Mouse (Mus musculus) lung, postnatal 14 days (tissue): Measurements from ENCODE around the gene Coq4.
A peak's percentile ranks its signal among the peaks of the same experiment; 100 is the strongest.
"Not testable (repeated sequence)": the region's sequence is repeated elsewhere in the genome, so short reads cannot be mapped to it uniquely, and the experiment has no call there.

Experiments
- DNase-seq: peaks from one replicate; pipeline ENCODE4 v3.0.0; 2021

Coq4 gene

DNA sequence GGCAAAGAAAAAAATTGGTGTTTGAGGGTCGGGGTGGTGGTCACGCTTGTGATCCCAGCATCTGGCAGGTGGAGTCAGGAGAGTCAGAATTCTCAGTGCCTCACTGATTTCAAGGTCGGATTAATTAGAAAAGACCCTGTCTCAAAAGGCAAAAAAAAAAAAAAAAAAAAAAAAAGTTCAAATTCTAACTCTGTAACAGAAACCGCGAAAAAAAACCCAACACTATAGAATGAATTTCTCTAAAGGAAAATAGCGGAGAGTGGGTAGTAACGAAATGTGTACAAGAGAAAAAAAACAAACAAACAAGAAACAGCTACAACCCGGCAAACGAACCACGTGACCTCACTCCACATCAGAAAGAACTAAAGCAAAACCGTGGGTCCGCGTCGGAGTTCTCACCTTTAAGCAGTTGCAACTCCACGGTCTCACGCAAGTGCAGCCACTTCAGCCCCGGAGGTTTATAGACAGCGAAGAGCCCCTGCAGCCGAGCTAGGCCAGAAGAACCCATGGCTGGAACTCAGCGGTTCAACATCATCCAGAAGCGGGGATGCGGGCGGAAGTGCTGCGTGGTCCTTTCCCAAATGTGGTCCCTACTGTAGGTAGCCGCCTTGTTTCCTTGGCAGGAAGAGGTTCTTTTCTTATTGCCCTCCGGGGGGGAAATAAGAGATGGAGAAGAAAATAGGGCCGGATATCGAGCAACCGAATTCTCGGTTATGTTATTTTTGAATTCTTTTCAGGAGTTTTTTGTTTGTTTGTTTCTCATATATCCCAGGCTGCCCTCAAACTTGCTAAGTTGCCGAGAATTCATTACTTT lies at the start of gene Coq4:
TSS of gene Coq4 (plus strand) at position 390 of the 814 bp plus-strand sequence.
- peak; percentile 92 for DNase-seq

DNA sequence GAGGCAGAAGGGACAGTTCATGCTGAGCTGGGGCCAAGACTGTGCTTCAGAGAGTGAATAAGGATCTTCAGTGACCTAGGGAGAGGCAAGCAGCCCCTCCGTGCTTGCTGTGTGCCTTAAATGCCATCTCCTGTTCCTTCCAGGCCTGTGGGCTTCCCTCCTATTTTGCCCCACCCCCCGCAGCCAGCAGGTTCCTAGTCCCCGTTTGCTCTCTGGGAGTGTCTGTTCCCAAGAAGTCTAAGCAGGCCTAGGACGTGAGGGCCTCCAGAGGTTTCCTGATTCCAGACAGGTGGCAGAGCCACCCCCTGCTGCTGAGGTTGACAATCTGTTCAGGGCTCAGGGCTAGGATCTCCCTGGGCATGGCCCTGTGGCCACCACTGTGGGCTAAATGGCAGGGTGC lies 48.5 kb upstream of the Coq4 start:
- no peak for DNase-seq

DNA sequence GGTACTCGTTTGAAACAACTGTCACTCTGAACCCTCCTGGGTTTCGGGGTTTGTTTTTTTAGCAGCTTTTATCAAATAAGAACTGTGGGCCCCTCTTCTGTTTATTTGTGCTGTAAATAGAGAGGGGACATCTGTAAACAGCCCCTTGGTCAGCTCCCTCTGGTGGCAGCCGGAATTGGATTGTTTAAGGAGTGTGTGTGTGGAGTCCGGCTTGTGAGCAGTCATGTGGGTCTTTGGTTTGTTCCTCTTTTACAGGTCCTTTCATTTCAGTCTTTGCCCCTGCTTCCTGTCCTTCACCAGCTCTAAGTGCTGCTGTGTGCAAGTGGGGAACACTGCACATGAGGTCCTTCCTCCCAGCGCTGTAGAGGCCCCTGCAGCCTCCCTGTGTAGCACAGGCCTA lies 47.9 kb upstream of the Coq4 start:
- DNase-seq: no peak

DNA sequence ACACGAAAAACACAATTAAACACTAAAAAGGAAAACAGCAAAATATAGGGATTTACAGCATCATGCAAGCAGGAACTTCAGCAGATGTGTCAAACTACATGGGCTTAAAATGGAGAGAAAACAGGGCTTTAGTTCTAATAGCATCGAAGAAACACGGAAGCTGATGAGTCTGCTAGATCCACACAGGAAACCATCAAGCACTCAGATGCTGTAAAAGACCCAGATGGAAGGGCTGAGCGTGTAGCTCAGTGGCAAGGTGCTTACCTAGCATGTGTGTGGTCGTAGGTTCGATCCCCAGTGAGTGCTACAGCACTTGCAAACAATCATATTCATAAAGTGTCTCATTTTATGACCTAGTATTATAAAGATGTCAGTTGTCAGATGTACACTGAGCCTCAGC lies 46.1 kb upstream of the Coq4 start:
- no peak for DNase-seq

DNA sequence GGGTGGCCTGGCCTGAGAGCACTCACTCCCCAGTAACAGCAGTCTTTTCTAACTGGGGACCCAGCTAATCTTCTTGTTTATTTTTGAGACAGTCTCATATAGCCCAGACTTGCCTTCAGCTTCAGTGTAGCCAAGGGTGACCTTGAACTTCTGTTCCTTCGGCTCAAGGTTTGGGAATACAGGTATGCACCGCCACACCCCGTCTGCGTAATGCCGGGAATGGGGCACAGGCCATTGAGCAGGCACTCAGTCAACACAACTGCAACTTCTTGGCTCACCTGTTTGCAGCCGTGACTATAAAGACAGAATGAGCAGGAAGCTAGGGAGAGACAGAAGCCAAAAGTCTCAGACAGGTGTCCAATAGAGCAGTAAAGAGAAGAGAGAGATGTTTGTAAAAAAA lies 43.0 kb upstream of the Coq4 start:
- no peak for DNase-seq

DNA sequence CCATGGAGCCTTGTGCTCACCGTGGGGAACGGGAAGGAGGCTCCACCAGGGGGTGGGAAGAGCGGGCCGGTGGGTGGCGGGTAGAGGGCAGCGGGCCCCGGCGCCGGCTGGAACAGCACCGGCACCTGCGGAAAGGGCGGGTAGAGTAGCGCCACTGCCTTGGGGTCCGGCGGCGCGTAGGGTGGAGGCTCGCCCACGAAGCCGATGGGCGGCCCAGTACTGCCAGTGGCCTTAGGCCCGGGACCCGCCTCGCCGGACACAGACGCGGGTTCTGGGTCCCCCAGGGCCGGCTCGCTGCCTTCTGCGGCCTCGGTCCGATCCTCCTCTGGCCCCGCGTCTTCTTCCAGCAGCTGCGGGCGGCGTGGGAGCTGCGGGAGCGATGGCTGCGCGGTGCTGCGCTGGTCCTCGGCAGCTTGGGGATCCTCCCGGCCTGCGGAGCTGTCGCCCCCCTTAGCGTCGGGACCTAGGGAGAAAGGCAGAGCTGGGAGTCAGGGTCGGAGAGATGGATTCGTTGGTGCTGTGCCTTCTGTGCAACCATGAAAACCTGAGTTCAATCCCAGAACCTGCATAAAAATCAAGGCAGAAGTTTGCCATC lies 40.0 kb upstream of the Coq4 start:
- DNase-seq: no peak

DNA sequence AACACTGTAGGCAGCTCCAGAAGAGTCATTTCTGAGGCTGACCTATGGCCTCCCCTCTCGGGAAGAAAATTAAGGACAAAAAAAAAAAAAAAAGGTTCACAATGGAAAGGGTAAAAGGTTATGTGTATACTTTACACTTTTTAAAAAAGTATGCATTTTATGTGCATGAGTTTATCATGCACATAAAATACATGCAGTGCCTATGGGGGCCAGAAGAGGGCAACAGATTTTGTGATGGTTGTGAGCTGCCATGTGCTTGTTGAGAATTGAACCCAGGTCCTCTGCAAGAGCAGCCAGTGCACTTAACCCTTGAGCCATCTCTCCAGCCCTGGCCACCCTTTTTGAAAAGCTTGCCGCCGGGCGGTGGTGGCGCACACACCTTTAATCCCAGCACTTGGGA lies 39.4 kb upstream of the Coq4 start:
- DNase-seq: no peak

DNA sequence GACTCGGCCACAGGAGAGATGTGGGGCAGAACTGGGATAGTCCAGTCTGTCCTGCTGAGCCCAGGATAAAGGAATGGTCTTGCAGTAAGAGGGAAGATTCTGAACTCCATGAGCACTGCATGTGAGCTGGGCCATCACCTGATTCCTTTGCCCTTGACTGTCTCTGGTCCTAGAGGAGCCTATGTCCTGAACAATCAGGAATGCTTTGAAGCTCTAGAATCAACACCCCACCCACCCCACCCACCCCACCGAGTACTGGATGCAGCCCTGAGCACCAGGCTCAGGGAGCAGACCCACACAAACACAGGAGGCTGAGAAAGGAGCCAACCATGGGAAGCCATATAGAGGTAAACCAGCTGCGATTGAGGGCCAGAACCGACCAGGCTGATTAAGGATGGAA lies 38.8 kb upstream of the Coq4 start:
- DNase-seq: no peak

DNA sequence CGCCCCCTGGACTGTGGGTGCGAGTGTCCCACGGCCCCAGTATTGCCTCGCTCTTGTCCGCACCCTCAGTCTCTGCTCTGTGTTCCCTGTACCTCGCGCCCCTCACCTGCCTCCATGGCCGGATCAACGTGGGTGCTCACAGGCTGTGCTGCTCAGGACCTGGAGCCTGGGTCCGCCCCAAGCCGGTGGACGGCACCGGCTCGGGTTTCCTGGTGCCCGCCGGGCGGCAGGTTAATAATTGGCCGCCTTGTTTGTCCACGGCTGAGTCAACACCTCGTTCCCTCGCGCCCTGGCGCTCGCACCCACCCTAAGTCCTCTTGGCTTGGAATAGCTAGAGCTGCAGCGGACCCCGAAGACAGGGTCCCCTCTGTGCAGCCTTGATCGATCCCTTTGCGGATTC lies 35.8 kb upstream of the Coq4 start, which contains the start of gene Gm13420:
TSS of gene Gm13420 (minus strand) at position 189 of the 400 bp plus-strand sequence.
- peak; percentile 30 for DNase-seq

DNA sequence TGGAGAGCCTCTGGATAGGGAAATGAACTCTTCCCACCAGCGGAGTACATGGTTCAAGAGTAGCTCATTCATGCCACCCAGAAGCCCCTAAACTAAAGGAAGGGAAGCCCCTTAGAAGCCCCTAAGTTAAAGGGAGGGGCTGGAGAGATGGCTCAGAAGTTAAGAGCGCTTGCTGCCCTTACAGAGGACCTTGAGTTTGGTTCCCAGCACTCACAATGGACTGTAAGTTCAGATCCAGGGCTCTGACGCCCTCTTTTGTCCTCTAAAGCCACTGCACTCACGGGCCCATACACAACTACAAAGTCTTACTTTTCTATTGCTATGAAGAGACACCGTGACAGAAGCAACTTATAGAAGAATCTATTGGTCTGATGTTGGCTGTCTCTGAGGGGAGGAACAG lies 34.9 kb upstream of the Coq4 start:
- DNase-seq: no peak

DNA sequence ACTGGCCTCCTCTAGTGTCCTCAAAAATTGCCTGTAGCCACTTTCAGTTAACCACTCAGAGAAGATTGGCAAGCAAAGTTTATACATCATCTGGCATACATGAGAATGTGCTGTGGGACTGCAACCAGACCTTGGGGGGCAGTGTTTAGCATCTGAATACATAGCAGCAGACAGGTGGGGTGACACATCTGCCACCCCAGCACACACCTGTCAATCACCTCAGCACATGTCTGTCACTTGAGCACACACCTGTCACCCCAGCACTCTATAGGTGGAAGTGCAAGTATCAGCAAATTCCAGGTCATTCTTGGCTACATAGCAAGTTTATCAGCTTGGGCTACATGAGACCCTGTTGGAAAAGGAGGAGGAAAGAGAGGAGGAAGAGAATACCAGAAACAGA lies 31.6 kb upstream of the Coq4 start:
- no peak for DNase-seq

DNA sequence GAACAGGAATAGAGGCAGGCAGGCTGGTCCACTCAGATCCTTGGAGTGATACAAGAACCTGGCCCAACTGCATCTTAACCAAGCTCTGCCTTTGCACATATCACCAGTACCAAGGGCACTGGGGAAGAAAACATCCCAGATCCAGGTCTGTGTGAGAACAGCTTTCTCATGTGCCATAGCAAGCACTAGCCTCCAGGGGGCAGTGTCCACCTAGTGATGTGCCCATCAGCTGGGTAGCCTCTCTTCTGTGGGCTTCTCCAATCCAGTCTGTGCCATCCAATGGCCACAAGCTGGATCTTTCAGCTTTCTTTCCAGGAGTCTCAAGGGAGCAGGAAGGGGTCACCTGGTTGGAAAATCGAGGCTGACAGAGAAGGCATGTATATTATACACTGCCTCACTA lies 22.5 kb upstream of the Coq4 start:
- peak; percentile 78 for DNase-seq

DNA sequence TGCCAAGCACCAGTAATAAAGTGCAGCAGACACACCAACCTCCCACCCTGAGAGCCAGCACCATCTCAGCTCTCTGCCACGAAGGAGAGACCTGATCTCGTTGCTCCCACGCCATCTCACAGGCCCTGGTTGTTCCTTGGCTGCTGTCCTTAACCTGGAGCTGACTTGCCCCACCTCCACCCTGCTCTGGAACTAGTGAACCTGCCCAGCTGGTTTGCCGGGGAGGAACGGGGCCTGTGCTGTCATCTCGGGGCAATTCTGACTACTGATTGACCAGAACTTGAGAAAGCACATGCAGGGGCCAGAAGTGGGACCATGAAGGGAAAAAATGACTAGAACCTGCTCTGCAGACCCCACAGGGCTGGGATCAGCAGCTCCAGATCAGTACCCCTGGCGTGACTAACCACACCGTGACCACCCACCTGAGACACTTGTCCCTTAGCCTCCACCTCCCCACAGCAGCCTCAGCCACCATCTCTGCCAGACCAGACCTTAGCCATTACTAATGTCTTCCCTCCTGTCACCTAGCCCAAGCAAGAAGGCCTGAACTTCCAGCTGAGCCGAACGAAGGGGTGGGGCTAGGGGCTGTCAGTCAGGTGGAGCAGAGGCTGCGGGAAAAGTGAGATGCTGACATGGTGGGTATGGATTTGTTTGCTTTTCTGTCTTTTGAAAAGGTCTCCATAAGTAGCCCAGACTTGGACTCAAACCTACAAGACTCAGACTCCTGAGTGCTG lies 19.1 kb upstream of the Coq4 start:
- no peak for DNase-seq

DNA sequence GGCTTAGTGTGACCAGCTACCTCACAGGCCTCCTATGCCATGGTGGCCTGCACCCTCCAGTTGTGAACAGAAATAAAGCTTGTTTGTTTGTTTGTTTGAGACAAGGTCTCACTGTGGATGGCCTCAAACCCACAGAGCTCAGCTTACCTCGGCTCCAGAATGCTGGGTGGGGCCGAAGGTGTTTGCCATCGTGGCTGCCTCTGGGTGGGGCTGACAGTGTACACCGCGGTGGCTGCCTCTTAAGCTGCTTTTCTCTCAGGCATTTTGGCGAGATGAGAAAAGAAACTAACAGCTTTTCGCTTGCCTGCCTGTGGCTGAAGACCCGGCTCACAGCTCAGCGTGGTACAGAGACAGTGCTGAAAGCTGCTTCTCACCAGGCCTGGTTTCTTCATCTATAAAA lies 18.4 kb upstream of the Coq4 start:
- no peak for DNase-seq

DNA sequence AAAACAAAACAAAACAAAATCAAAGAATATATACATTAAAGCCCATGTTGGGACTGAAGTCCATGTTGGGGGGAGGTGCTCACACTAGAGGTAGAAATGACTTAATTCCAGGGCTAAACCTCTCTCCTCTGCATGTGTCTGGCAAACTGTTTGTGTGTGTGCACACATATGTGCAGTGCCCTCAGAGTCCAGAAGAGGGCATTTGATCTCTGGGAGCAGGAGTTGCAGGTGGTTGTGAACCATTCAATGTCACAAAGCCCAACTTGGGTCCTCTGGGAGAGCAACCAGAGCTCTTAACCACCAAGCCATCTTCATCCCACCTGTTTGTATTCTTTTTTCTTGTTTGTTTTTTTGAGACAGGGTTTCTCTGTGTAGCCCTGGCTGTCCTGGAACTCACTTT lies 17.1 kb upstream of the Coq4 start:
- no peak for DNase-seq

DNA sequence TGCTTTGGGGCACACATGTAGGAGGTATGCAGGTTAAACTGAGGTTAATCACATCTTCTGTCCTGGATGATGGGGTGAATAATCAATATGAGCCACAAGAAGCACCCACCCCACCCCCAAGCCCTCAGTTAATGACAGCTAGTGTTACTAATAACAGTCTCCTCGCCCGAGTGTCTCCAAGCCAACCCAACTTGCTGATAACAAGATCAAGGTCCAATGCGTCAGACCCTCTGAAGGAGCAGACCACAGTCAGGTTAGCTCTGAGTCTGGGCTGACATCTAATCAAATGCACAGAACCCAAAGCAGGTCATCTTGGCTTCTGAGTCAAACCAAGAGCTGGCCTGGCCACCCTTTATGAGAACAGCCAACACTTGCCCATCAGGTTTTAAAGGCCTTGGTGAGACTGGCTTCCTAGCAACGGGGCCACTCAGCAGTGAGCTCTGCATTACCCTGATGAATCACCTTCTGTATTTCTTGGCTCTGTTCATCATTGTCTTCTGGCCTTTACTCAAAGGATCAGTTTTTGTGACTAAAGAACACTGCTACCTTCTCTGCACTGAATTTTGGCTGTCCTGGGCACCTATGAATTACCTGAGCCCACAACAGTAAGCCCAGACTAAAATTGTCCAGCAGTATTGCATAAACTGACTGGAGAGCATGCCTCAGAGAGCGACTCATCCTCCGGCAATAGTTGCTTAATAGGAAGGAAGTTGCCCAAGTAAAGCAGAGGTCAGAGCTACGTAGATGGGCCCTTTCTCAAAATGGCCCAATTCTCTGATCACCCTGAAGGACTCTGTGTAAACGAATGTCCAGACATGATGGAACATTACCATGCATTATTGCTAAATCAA lies 15.5 kb upstream of the Coq4 start:
- DNase-seq: no peak

DNA sequence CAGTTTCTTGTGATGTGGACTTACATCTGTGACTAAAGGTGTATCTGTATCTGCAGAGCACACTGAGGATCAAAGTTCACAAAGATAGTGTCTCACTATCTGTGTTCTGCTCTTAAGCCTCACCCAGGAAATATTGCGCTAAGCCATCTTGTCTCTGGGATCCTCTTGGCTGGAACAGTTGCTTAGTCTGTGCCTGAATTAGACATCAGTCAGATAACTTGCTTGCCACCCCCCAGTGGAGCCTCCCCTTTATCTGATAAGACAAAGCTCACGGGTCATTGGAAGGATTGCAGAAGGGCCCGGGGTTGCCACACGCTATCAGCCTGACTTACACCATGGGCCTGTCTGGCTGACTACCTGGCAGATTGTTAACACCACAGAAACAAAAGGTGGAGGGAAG lies 14.0 kb upstream of the Coq4 start:
- no peak for DNase-seq

DNA sequence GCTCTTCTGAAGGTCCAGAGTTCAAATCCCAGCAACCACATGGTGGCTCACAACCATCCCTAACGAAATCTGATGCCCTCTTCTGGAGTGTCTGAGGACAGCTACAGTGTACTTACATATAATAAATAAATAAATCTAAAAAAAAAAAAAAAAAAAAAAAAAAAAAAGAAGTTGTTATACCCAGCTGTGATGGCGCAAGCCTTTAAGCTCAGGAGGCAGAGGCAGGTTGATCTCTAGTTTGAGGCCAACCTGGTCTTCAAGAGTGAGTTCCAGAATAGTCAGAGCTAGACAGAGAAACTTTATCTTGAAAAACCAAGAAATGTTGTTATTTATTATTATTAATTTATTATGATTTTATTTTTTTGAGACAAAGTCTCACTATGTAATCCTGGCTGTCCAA lies 6.0 kb upstream of the Coq4 start:
- not testable (repeated sequence) for DNase-seq

DNA sequence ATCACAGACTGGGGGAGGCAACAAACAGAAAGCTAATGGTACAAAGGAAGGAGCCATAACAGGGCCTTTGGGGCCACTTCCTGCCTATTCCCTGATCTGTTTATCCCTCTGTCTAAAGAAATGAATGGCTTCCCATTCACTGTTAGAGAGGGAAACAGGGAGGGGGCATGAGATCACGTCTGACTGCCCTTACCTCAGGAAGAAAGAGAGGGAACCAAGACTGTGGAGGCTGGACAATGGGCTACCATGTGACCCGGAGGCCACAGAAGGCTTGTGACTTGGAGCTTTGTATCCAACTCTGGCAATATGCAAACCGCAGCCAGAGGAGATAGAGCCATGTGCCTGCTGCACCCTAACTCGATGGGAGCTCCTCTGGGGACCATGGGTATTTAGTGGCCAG lies 3.0 kb upstream of the Coq4 start:
- DNase-seq: no peak

DNA sequence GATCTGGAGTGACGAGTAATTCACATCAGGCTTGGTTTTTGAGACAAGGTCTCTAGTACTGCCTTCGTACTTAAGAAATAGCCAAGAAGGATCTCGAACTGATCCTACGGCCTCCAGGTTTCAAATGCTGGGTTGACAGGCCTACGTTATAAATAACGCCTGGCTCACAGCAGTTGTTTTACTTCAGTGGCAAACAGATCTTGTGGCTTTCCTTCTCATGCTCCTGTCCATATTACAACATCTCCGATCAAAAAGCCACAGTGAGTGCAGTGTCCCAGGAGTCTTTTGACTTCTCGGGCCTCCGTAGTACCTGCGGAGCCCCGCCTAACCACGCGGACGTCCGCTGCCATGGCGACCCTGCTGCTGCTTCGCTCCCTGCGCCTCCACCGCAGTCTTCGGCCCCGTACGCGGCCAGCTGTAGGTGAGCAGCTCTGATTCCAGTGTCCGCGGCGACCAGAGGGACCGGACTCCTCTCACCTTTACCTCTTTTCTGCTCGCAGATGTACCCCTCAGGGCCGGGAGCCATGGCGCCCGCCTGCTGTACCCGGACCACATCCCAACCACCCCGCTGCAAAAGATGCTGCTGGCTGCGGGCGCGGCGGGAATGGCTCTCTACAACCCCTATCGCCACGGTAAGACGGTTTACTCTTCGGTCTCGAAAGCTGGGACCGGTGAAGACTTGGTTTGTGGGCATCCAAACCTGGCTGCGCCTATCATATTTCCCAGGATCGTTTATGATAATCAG lies 816 bp downstream of the Coq4 start, which contains the start of gene Trub2:
TSS of gene Trub2 (minus strand) at position 566 of the 745 bp plus-strand sequence.
- DNase-seq: peak; percentile 82

DNA sequence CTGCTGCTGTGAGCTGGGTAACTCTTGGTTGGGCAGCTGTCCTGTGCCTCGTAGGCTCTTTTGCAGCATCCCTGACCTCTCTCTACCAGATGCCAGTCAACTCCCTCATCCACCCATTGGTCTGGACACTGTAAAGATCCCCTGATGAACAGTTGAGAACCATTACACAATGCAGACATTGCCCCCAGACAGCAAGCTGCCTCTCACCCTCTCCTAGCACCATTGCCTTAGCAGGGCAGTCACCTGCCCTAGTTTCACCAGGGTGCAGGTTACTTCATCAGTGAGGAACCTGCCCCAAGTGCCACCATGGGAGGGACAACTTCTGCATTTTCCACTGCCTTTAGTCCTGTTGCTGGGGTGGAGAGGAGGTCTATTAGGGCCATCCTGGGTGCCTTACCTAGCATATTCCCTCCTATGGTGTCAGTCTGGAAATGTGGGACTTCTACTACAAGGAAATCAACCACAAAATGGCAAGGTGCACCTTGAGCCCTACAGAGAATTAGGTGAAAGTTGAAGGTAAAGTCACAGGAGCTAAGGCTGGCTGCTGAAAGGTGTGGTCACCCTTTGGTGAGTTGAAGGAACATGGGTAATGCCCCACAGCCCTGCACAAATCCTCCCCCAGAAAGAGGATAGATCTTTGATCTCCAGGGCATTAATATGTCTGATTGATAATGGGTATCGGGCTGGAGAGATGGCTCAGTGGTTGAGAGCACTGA lies 5.6 kb downstream of the Coq4 start:
- DNase-seq: no peak
